Mouse (Mus musculus) megakaryocyte, embryonic 14.5 days (primary cell): ENCODE results near the gene Rnf19b.

Experiments
- FLI1 ChIP-seq: IDR thresholded peaks from 2 replicates; pipeline ENCODE4 v1.6.1; 2012; ENCODE audit warnings: low read length, inconsistent platforms, mixed read lengths
- GATA1 ChIP-seq: IDR thresholded peaks from 3 replicates; pipeline ENCODE4 v1.6.1; 2012; ENCODE audit warnings: mixed read lengths, low read length, inconsistent platforms, borderline replicate concordance

GRCm38 (mm10) chr4:129059922-129060321 lies 1.9 kb downstream of the Rnf19b start:
- TF ChIP-seq GATA1: no peak
- no peak for TF ChIP-seq FLI1
